Mouse (Mus musculus): Measurements from ENCODE around the gene Gm45261. TPM values are rescaled to one million over a fixed set of nuclear protein-coding genes. Genes with fewer than 3 reads are reported as not detected.

Gm45261 gene
- total and polyA plus RNA-seq, 3 experiments, result not detected

DNA sequence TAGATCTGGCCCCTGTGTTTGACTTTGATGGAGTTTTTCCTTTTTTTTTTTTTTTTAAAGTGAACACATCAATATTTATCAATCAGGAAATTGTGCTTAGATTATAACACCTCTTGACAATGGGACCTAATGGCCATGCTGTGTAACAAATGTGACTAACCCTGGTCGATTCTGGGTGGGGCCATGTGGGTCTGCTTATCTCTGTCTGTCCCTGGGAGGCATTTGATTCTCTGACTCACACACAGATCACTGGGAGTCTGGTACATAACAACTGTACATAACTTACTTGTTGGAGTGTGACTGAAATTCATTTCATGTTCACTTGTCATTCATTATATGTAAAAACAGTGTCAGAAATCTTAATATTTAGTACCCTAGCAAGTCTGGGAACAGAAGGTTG is 13.7 kb downstream of the Gm45261 start:
- in situ Hi-C loops (cut with MboI; ENCODE audit: low pct_ligation_motif_present, low pct_unique_long_range_greater_than_20kb, low sequenced_read_pairs), result no loop called here
- Histone ChIP-seq H3K4me3 (replicated peaks in 1 of 3; ENCODE audit: low read depth in 2 of 3, low read length in 2 of 3, poor library complexity in 1 of 3) (no peak overlapping the region), H3K9me3 (replicated peaks; ENCODE audit: low read length) (no peaks in the 10 kb centered on the region), H3K79me2 (replicated peaks; ENCODE audit: control insufficient read depth, extremely low read depth, insufficient read depth, poor library complexity, severe bottlenecking) (no peaks in the 10 kb centered on the region), H3K4me1 (ENCODE audit: control insufficient read depth in 1 of 2, insufficient read depth in 2 of 2) (peaks cover 2 to 13% of the 10 kb centered on the region in 2 experiments; a peak in 3 of 4 replicates), H3K27me3 (replicated peaks) (no peaks in the 10 kb centered on the region), H3K27ac (ENCODE audit: insufficient read depth, low read depth) (no peak overlapping the region), H3K9ac (ENCODE audit: insufficient read depth, low read depth) (no peak overlapping the region), H3K36me3 (replicated peaks in 1 of 2; ENCODE audit: control insufficient read depth in 1 of 2, insufficient read depth in 1 of 2, low read length in 1 of 2) (no peaks in the 10 kb centered on the region), H3K4me2 (ENCODE audit: insufficient read depth, low read depth, poor library complexity, severe bottlenecking) (no peak overlapping the region)
- DNase-seq (ENCODE audit: extremely low read depth), result no peak
- TF ChIP-seq TBP (conservative IDR thresholded peaks at IDR 0.05; ENCODE audit: low read depth, low read length), result no peak
- no peak for TF ChIP-seq CTCF (conservative IDR thresholded peaks at IDR 0.05 in 1 of 2, IDR thresholded peaks at IDR 0.05 in 1 of 2; ENCODE audit: low read depth in 2 of 2, low read length in 2 of 2)
- TF ChIP-seq BHLHE40 (IDR thresholded peaks at IDR 0.05; ENCODE audit: low read depth, low read length), result no peak
- TF ChIP-seq ZNF384 (IDR thresholded peaks at IDR 0.05; ENCODE audit: low read depth, low read length), result peak; percentile 26; the same call in 1 of the 2 replicates
- dilution Hi-C loops (cut with MboI; ENCODE audit: extremely low pct_ligation_motif_present, extremely low pct_unique_long_range_greater_than_20kb, low sequenced_read_pairs), result no loop called here

DNA sequence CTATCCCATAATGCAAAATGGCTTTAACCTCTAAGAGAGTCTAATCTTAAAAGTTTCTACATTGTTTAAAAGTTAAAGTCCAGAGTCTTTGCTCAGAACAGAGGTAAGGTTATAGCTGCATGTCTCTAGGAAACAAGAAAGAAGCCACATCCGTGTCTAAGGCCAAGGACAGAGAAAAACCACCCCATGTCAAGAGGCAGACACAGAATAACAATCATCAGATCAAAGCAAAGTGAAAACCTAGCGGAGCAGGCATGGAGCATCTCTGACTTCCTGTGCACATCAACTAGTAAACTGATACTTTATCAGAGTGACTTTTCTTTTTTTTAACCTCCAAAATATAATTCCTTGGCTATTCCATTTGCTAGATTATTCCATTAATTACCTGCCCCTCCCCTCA is 20.3 kb downstream of the Gm45261 start:
- Histone ChIP-seq H3K27me3 (replicated peaks) (no peaks in the 10 kb centered on the region), H3K36me3 (replicated peaks in 1 of 2; ENCODE audit: control insufficient read depth in 1 of 2, insufficient read depth in 1 of 2, low read length in 1 of 2) (no peaks in the 10 kb centered on the region), H3K4me2 (ENCODE audit: insufficient read depth, low read depth, poor library complexity, severe bottlenecking) (no peak overlapping the region), H3K9me3 (replicated peaks; ENCODE audit: low read length) (no peaks in the 10 kb centered on the region), H3K4me1 (ENCODE audit: control insufficient read depth in 1 of 2, insufficient read depth in 2 of 2) (peaks cover 2 to 12% of the 10 kb centered on the region in 2 experiments; a peak in 3 of 4 replicates), H3K4me3 (replicated peaks in 1 of 3; ENCODE audit: low read depth in 2 of 3, low read length in 2 of 3, poor library complexity in 1 of 3) (no peak overlapping the region), H3K27ac (ENCODE audit: insufficient read depth, low read depth) (no peak overlapping the region), H3K79me2 (replicated peaks; ENCODE audit: control insufficient read depth, extremely low read depth, insufficient read depth, poor library complexity, severe bottlenecking) (no peaks in the 10 kb centered on the region), H3K9ac (ENCODE audit: insufficient read depth, low read depth) (no peak overlapping the region)
- DNase-seq (ENCODE audit: extremely low read depth), result no peak
- dilution Hi-C loops (cut with MboI; ENCODE audit: extremely low pct_ligation_motif_present, extremely low pct_unique_long_range_greater_than_20kb, low sequenced_read_pairs) (no loop called here), in situ Hi-C loops (cut with MboI; ENCODE audit: low pct_ligation_motif_present, low pct_unique_long_range_greater_than_20kb, low sequenced_read_pairs) (no loop called here)
- TF ChIP-seq TCF12 (IDR thresholded peaks at IDR 0.05; ENCODE audit: low read depth, low read length) (no peak), ZC3H11A (IDR thresholded peaks at IDR 0.05; ENCODE audit: low read depth, low read length) (no peak), ETS1 (conservative IDR thresholded peaks at IDR 0.05; ENCODE audit: low read depth, low read length) (no peak), JUND (conservative IDR thresholded peaks at IDR 0.05; ENCODE audit: low read depth, low read length) (no peak), MAFK (IDR thresholded peaks at IDR 0.05; ENCODE audit: insufficient replicate concordance, low read length) (no peak)

DNA sequence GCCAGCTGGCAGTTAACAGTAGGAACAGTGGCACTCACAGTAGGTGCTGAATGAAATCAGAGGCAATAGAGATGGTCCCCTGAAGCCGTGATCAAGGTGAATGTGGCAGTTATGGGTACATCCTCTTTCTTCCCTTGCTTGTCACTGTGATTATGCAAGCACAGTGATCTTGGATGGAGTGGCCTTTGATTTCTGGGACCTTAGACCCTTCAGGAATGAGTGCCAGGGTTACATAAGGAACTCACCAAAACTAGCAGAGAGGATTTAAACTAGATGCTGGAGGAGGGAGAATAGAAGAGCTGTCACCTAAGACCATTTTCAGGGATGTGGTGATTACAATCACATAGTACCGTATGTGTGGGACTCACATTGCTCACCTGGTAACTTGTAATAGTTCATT is 22.7 kb downstream of the Gm45261 start:
- no peaks in the 10 kb centered on the region for H3K36me3 ChIP-seq (replicated peaks in 1 of 2; ENCODE audit: control insufficient read depth in 1 of 2, insufficient read depth in 1 of 2, low read length in 1 of 2)
- no peaks in the 10 kb centered on the region for H3K27me3 ChIP-seq (replicated peaks)
- no peaks in the 10 kb centered on the region for H3K9me3 ChIP-seq (replicated peaks; ENCODE audit: low read length)
- H3K79me2 ChIP-seq (replicated peaks; ENCODE audit: control insufficient read depth, extremely low read depth, insufficient read depth, poor library complexity, severe bottlenecking), result no peaks in the 10 kb centered on the region
- dilution Hi-C loops (cut with MboI; ENCODE audit: extremely low pct_ligation_motif_present, extremely low pct_unique_long_range_greater_than_20kb, low sequenced_read_pairs), result no loop called here
- peaks cover 2 to 12% of the 10 kb centered on the region in 2 experiments; a peak in 3 of 4 replicates for H3K4me1 ChIP-seq (ENCODE audit: control insufficient read depth in 1 of 2, insufficient read depth in 2 of 2)
- no peak for DNase-seq (ENCODE audit: extremely low read depth)
- no peak overlapping the region for H3K4me3 ChIP-seq (replicated peaks in 1 of 3; ENCODE audit: low read depth in 2 of 3, low read length in 2 of 3, poor library complexity in 1 of 3)
- in situ Hi-C loops (cut with MboI; ENCODE audit: low pct_ligation_motif_present, low pct_unique_long_range_greater_than_20kb, low sequenced_read_pairs), result no loop called here
- TF ChIP-seq NELFE (IDR thresholded peaks at IDR 0.05; ENCODE audit: low read depth, low read length) (no peak), ZC3H11A (IDR thresholded peaks at IDR 0.05; ENCODE audit: low read depth, low read length) (no peak), ZNF384 (IDR thresholded peaks at IDR 0.05; ENCODE audit: low read depth, low read length) (no peak), MAFK (IDR thresholded peaks at IDR 0.05; ENCODE audit: insufficient replicate concordance, low read length) (no peak), MYC (IDR thresholded peaks at IDR 0.05; ENCODE audit: low read depth, low read length) (no peak), NRF1 (IDR thresholded peaks at IDR 0.05; ENCODE audit: low read depth, low read length) (no peak), SIN3A (IDR thresholded peaks at IDR 0.05; ENCODE audit: low read length) (no peak), EP300 (IDR thresholded peaks at IDR 0.05; ENCODE audit: low read length) (no peak), ZKSCAN1 (IDR thresholded peaks at IDR 0.05; ENCODE audit: borderline replicate concordance, low read depth, low read length) (no peak), MAZ (IDR thresholded peaks at IDR 0.05; ENCODE audit: low read depth, low read length) (no peak), ETS1 (conservative IDR thresholded peaks at IDR 0.05; ENCODE audit: low read depth, low read length) (no peak), TBP (conservative IDR thresholded peaks at IDR 0.05; ENCODE audit: low read depth, low read length) (no peak), BHLHE40 (IDR thresholded peaks at IDR 0.05; ENCODE audit: low read depth, low read length) (no peak), USF1 (IDR thresholded peaks at IDR 0.05; ENCODE audit: low read depth, low read length) (no peak), IRF4 (IDR thresholded peaks at IDR 0.05; ENCODE audit: low read depth, low read length) (no peak), POLR2A (IDR thresholded peaks at IDR 0.05; ENCODE audit: low read depth, low read length) (no peak), HCFC1 (IDR thresholded peaks at IDR 0.05; ENCODE audit: low read depth, low read length) (no peak), JUN (IDR thresholded peaks at IDR 0.05; ENCODE audit: insufficient read depth, low read depth, low read length) (no peak), PAX5 (IDR thresholded peaks at IDR 0.05; ENCODE audit: low read length) (no peak), SMC3 (IDR thresholded peaks at IDR 0.05; ENCODE audit: low read depth, low read length) (no peak)
- no peak overlapping the region for H3K9ac ChIP-seq (ENCODE audit: insufficient read depth, low read depth)
- H3K4me2 ChIP-seq (ENCODE audit: insufficient read depth, low read depth, poor library complexity, severe bottlenecking), result no peak overlapping the region
- no peak overlapping the region for H3K27ac ChIP-seq (ENCODE audit: insufficient read depth, low read depth)
